Mouse (Mus musculus) forebrain, embryonic 15.5 days (tissue): ENCODE measurements at regions not wholly inside any gene's neighbourhood (a gene's known extent, or its start where the extent isn't known, plus 50 kb on each side); places are given as distances from the start of the nearest gene placed in this dataset.
"Not testable (repeated sequence)": the region's sequence is repeated elsewhere in the genome, so short reads cannot be mapped to it uniquely, and the experiment has no call there.

Source experiments
- ATAC-seq: fragments of 200-750 bp; cut with Nextera tagmentation; replicated peaks from 2 replicates; pipeline ENCODE4 v1.8.0; 2017; ENCODE audit warnings: mild to moderate bottlenecking, moderate TSS enrichment, moderate library complexity
- H3K27ac ChIP-seq: fragments of 300-500 bp; sonication (generic); replicated peaks from 2 replicates; pipeline ENCODE4 v1.5.1; 2015; ENCODE audit warnings: mild to moderate bottlenecking, inconsistent platforms
- H3K27me3 ChIP-seq: fragments of 300-500 bp; sonication (generic); 2 replicates; pipeline ENCODE4 v1.6.1; 2015; ENCODE audit warnings: inconsistent platforms
- H3K36me3 ChIP-seq: fragments of 300-500 bp; sonication (generic); 2 replicates; pipeline ENCODE4 v1.6.1; 2015; ENCODE audit warnings: mild to moderate bottlenecking, inconsistent platforms
- H3K4me1 ChIP-seq: fragments of 300-500 bp; sonication (generic); 2 replicates; pipeline ENCODE4 v1.6.1; 2015; ENCODE audit warnings: inconsistent platforms
- H3K4me2 ChIP-seq: fragments of 300-500 bp; sonication (generic); replicated peaks from 2 replicates; pipeline ENCODE4 v1.6.1; 2015; ENCODE audit warnings: mild to moderate bottlenecking, inconsistent platforms
- H3K4me3 ChIP-seq: fragments of 300-500 bp; sonication (generic); 2 replicates; pipeline ENCODE4 v1.5.1; 2015; ENCODE audit warnings: mild to moderate bottlenecking, inconsistent platforms
- H3K9ac ChIP-seq: fragments of 300-500 bp; sonication (generic); replicated peaks from 2 replicates; pipeline ENCODE4 v1.6.1; 2015; ENCODE audit warnings: mild to moderate bottlenecking, inconsistent platforms
- H3K9me3 ChIP-seq: fragments of 300-500 bp; sonication (generic); 2 replicates; pipeline ENCODE4 v1.6.1; 2016; ENCODE audit warnings: inconsistent platforms
- WGBS: fragments of 180-500 bp; shearing (Covaris S2); methylation state at CpG from one replicate; pipeline ENCODE4 v1.1.7; 2015; ENCODE audit warnings: mixed read lengths; 5-methylcytosine and 5-hydroxymethylcytosine counted together

DNA sequence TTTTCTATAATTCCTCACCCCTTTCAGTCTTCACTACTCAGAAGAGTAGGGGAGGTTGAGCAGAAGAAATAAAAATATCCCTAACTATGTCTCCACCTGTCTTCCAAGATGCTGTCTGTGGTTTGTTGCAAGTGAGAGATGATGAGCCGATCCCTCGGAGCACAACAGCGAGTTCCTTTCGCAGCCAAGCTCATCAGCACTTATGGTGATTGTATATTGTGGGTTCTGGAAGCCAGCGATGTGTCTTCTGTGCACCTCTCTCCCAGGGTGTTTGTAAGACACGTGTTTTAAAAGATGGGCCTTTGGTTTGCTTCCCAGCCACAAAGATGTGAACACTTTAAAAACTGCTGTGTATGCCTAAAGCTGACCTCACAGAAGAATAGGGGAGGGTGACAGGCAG is 309.0 kb downstream of the Abcc12 start:
- no peak for ATAC-seq
- H3K4me1 ChIP-seq = peaks cover 11% of the 10 kb centered on the region
- no peaks in the 10 kb centered on the region for H3K27me3 ChIP-seq
- H3K36me3 ChIP-seq = no peaks in the 10 kb centered on the region
- H3K4me3 ChIP-seq = no peak overlapping the region
- no peak overlapping the region for H3K9ac ChIP-seq
- no peak overlapping the region for H3K4me2 ChIP-seq
- 76% methylated on average over 6 of the region's 6 CpGs for WGBS
- no peaks in the 10 kb centered on the region for H3K9me3 ChIP-seq
- H3K27ac ChIP-seq = 0 out of 2 replicates have a peak overlapping the region, but pooled peaks have one; percentile 17

- WGBS = 89% methylated on average over 5 of the region's 5 CpGs
- no peaks in the 10 kb centered on the region for H3K27me3 ChIP-seq
- H3K36me3 ChIP-seq = no peaks in the 10 kb centered on the region
- H3K4me1 ChIP-seq = no peaks in the 10 kb centered on the region
- H3K4me2 ChIP-seq = no peak overlapping the region
- H3K9ac ChIP-seq = no peak overlapping the region
- no peak overlapping the region for H3K4me3 ChIP-seq
- ATAC-seq = no peak
- H3K9me3 ChIP-seq = no peaks in the 10 kb centered on the region
- H3K27ac ChIP-seq = no peak overlapping the region
Observed at GRCm38 (mm10) chr8:86258011-86258410, 322.5 kb downstream of the Abcc12 start.

DNA sequence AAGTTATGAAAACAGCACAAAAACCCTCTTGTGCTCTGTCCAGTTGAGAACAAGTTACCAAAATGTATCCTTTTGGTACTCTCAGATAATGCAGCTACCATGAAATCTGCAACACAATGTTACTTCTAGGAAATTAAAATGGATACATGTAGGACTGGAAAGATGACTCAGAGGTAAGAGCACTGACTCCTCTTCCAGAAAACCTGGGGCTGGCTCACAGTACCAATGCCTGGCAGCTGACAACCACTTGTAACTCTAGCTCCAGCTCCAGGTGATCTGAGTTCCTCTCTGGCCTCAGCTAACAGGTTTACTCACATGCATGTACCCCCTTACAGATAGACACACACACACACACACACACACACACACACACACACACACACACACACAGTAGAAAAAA is 325.1 kb downstream of the Abcc12 start:
- H3K4me3 ChIP-seq = no peak overlapping the region
- no peak overlapping the region for H3K4me2 ChIP-seq
- no peak overlapping the region for H3K27ac ChIP-seq
- H3K27me3 ChIP-seq = no peaks in the 10 kb centered on the region
- ATAC-seq = no peak
- H3K36me3 ChIP-seq = no peaks in the 10 kb centered on the region
- H3K4me1 ChIP-seq = no peaks in the 10 kb centered on the region
- H3K9me3 ChIP-seq = no peaks in the 10 kb centered on the region
- no peak overlapping the region for H3K9ac ChIP-seq

GRCm38 (mm10) chr8:86254680-86255079 is 325.8 kb downstream of the Abcc12 start:
- Histone ChIP-seq H3K27me3 (no peaks in the 10 kb centered on the region), H3K4me1 (no peaks in the 10 kb centered on the region), H3K4me3 (no peak overlapping the region), H3K4me2 (no peak overlapping the region), H3K9ac (no peak overlapping the region), H3K36me3 (no peaks in the 10 kb centered on the region), H3K27ac (no peak overlapping the region), H3K9me3 (no peaks in the 10 kb centered on the region)
- no peak for ATAC-seq
- 68% methylated on average over 1 of the region's 1 CpGs for WGBS

DNA sequence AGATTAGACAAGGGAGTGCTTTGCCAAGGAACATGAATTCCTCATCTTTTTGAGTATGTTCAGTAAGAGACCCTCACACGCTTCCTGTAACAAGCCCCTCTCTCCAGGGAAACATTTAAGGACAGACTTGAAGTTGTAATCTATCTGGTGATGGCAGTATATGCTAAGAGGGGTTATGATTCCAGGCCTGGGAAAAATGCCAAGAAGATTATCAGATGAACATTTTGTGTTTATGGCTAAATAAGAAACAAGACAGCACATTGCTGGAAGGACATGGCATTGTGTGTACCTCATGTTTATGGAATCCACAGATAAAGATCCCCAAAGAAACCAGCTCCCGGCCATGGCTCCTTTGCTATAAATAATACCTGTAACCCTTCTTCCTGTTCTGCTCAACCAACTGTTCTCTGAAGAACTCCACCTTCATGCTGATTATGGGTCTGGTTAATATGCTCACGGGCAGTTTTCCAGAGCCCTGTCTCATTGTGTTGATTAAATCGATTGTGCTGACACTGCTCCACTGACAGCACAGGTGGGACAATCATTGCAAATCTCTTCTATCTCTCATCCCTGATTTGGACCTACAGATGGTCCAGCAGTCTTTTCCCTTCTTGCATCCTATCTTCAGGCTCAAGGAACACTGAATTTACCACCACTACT is 327.7 kb downstream of the Abcc12 start:
- no peaks in the 10 kb centered on the region for H3K27me3 ChIP-seq
- H3K9me3 ChIP-seq = no peaks in the 10 kb centered on the region
- no peaks in the 10 kb centered on the region for H3K36me3 ChIP-seq
- no peak for ATAC-seq
- no peaks in the 10 kb centered on the region for H3K4me1 ChIP-seq
- 73% methylated on average over 4 of the region's 4 CpGs for WGBS
- H3K9ac ChIP-seq = no peak overlapping the region
- no peak overlapping the region for H3K27ac ChIP-seq
- H3K4me2 ChIP-seq = no peak overlapping the region
- H3K4me3 ChIP-seq = no peak overlapping the region

DNA sequence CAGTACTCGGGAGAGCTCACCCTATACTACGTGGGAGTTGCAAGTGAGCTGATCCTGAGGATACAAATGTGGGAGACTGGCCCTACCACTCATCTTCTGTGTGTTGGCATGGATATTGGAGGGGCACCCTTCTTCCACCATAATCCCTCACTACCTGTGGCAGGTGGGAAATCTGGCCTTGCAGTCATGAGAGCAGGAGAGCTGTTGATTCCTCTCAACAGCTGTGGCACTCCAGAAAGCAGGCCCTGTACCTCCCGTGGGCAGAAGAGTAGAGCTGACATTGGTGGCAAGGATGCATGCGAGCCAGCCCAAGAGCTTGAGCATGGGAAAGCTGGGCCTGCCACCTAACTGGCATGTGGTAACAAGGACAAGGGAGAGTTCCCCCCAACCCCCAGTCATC is 345.8 kb downstream of the Abcc12 start:
- no peak overlapping the region for H3K4me2 ChIP-seq
- H3K27me3 ChIP-seq = no peaks in the 10 kb centered on the region
- WGBS = 87% methylated on average over 4 of the region's 4 CpGs
- H3K4me1 ChIP-seq = no peaks in the 10 kb centered on the region
- ATAC-seq = no peak
- no peaks in the 10 kb centered on the region for H3K36me3 ChIP-seq
- H3K9me3 ChIP-seq = no peaks in the 10 kb centered on the region
- no peak overlapping the region for H3K27ac ChIP-seq
- H3K9ac ChIP-seq = no peak overlapping the region
- H3K4me3 ChIP-seq = no peak overlapping the region

GRCm38 (mm10) chr8:86231994-86232393 is 348.5 kb downstream of the Abcc12 start:
- 83% methylated on average over 6 of the region's 6 CpGs for WGBS
- H3K27ac ChIP-seq, ATAC-seq, H3K9ac ChIP-seq, H3K36me3 ChIP-seq, H3K4me2 ChIP-seq, H3K4me1 ChIP-seq, H3K9me3 ChIP-seq, H3K27me3 ChIP-seq, H3K4me3 ChIP-seq: not testable (repeated sequence)

DNA sequence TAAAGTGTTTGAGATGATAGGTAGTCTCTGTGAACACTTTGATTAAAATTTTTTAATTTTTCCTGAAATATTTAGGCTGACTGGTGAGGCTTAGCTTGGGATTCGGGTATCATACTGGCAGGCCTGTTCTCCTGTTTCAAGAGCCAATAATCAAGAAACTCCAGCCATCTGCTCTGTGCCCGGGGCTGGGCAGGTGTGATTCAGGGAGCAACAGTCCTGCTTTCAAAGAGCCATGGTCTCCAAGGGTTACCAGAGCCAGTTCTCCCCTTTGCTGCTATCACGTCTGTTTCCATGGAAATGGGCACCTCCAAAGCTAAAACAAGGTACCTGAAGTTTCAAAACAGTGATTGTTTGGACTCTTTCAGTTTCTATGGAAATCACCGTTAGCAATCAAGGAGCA is 355.6 kb downstream of the Abcc12 start:
- no peak overlapping the region for H3K27ac ChIP-seq
- no peaks in the 10 kb centered on the region for H3K27me3 ChIP-seq
- no peaks in the 10 kb centered on the region for H3K36me3 ChIP-seq
- no peak overlapping the region for H3K4me3 ChIP-seq
- ATAC-seq = no peak
- no peak overlapping the region for H3K4me2 ChIP-seq
- no peak overlapping the region for H3K9ac ChIP-seq
- no peaks in the 10 kb centered on the region for H3K9me3 ChIP-seq
- WGBS = 37% methylated on average over 4 of the region's 4 CpGs
- no peaks in the 10 kb centered on the region for H3K4me1 ChIP-seq

DNA sequence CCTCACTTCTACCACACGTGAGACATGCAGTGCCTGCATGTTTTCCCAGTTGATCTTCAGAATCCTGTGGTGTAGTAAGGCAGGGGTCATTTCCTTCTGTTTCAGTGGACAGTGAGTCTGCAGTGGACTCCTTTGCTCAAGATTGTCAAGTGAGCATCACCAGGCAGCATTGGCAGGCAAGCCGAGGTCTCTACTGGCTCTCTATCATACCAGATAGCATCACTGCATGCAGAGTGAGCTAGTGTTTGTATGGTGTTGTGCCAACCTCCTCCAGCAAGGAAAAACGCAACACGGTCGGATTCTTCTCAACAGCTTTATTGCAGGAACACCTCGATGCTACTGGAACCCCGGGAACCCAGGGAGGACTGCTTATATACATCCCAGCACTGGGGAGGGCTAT is 357.8 kb downstream of the Abcc12 start:
- H3K27ac ChIP-seq = no peak overlapping the region
- no peak overlapping the region for H3K4me2 ChIP-seq
- ATAC-seq = no peak

GRCm38 (mm10) chr8:86222228-86222627 is 358.3 kb downstream of the Abcc12 start:
- Histone ChIP-seq H3K36me3 (no peaks in the 10 kb centered on the region), H3K4me2 (no peak overlapping the region), H3K27ac (no peak overlapping the region), H3K4me3 (no peak overlapping the region), H3K4me1 (no peaks in the 10 kb centered on the region), H3K27me3 (no peaks in the 10 kb centered on the region), H3K9ac (no peak overlapping the region), H3K9me3 (no peaks in the 10 kb centered on the region)
- no peak for ATAC-seq
- 94% methylated on average over 4 of the region's 4 CpGs for WGBS

More for the DNA sequence above, 357.8 kb downstream of the Abcc12 start:
- H3K4me3 ChIP-seq = no peak overlapping the region
- H3K27me3 ChIP-seq = no peaks in the 10 kb centered on the region
- WGBS = 80% methylated on average over 7 of the region's 7 CpGs
- no peak overlapping the region for H3K9ac ChIP-seq
- no peaks in the 10 kb centered on the region for H3K9me3 ChIP-seq
- H3K36me3 ChIP-seq = no peaks in the 10 kb centered on the region
- no peaks in the 10 kb centered on the region for H3K4me1 ChIP-seq

GRCm38 (mm10) chr8:86214399-86214798 is 366.1 kb downstream of the Abcc12 start:
- Histone ChIP-seq H3K27ac (no peak overlapping the region), H3K4me3 (no peak overlapping the region), H3K4me2 (no peak overlapping the region), H3K27me3 (no peaks in the 10 kb centered on the region), H3K36me3 (no peaks in the 10 kb centered on the region), H3K9me3 (no peaks in the 10 kb centered on the region), H3K9ac (no peak overlapping the region), H3K4me1 (no peaks in the 10 kb centered on the region)
- no peak for ATAC-seq
- 92% methylated on average over 8 of the region's 8 CpGs for WGBS

DNA sequence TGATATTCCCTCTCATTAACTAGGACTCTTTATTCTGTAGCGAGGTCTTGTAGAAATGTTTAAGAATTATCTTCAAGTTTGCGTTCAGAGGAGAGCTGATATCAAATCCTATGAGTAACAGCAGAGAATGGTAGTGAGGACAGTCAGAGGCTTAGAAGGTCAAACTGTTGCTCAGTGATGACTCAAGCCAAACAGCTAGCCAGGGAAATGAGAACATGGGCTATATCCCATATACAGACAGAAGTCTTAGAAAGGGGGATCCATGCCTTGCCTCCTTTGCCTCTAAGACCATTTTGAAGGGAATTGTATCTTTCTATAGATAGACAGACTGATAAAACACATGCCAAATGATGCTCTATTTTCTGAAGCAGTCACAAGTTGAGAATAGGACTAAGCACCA is 368.0 kb downstream of the Abcc12 start:
- no peaks in the 10 kb centered on the region for H3K36me3 ChIP-seq
- no peak overlapping the region for H3K27ac ChIP-seq
- H3K27me3 ChIP-seq = no peaks in the 10 kb centered on the region
- no peak overlapping the region for H3K9ac ChIP-seq
- H3K9me3 ChIP-seq = no peaks in the 10 kb centered on the region
- ATAC-seq = no peak
- no peaks in the 10 kb centered on the region for H3K4me1 ChIP-seq
- WGBS = 95% methylated on average over 2 of the region's 2 CpGs
- H3K4me2 ChIP-seq = no peak overlapping the region
- H3K4me3 ChIP-seq = no peak overlapping the region

- H3K36me3 ChIP-seq = no peaks in the 10 kb centered on the region
- H3K4me2 ChIP-seq = no peak overlapping the region
- H3K4me3 ChIP-seq = no peak overlapping the region
- no peaks in the 10 kb centered on the region for H3K9me3 ChIP-seq
- H3K27ac ChIP-seq = no peak overlapping the region
- H3K9ac ChIP-seq = no peak overlapping the region
- peaks cover 11% of the 10 kb centered on the region; the same call in 1 of the 2 replicates for H3K4me1 ChIP-seq
- WGBS = 75% methylated on average over 5 of the region's 5 CpGs
- H3K27me3 ChIP-seq = no peaks in the 10 kb centered on the region
- no peak for ATAC-seq
Observed at GRCm38 (mm10) chr8:86208812-86209262, 368.1 kb downstream of the Phkb start.
